In genomic region chr11:97120221-97120620, GRCm38 (mm10) we compare ENCODE assay signal across 14 mouse cellular contexts. TPM values are rescaled to one million over a fixed set of nuclear protein-coding genes. Genes with fewer than 3 reads are reported as not detected.
"Had no signal": no experiment of that assay in that cellular context is flagged by ENCODE, and none has a peak within 500 bp of the region (broad histone marks: within the 10 kb centered on the region; RNA-seq: fewer than 3 reads in every experiment).

No protein-coding gene starts in this region.

- H3K36me3 ChIP-seq: limb, embryonic 15.5 days; liver, embryonic 12.5 days; midbrain, embryonic 15.5 days; neural tube, embryonic 13.5 days had no signal

- DNase-seq: kidney, postnatal 25 days; layer of hippocampus, adult 9-11 months; lung, embryonic 14.5 days; lung, postnatal 10 days; retina, postnatal 1 day; right cerebral cortex, postnatal 4 days; thymus, postnatal 4 days had no signal

- H3K4me3 ChIP-seq: limb, embryonic 15.5 days; liver, embryonic 12.5 days; megakaryocyte, embryonic 14.5 days; midbrain, embryonic 15.5 days; neural tube, embryonic 13.5 days had no signal

- H3K9ac ChIP-seq: limb, embryonic 15.5 days; liver, embryonic 12.5 days; lung, embryonic 14.5 days; midbrain, embryonic 15.5 days; neural tube, embryonic 13.5 days had no signal

- H3K9me3 ChIP-seq: limb, embryonic 15.5 days; liver, embryonic 12.5 days; megakaryocyte, embryonic 14.5 days; midbrain, embryonic 15.5 days; neural tube, embryonic 13.5 days had no signal

- ATAC-seq: liver, embryonic 12.5 days; midbrain, embryonic 15.5 days had no signal

- H3K4me2 ChIP-seq: limb, embryonic 15.5 days; liver, embryonic 12.5 days; lung, embryonic 14.5 days; midbrain, embryonic 11.5 days; midbrain, embryonic 15.5 days; neural tube, embryonic 13.5 days had no signal

- H3K27ac ChIP-seq: limb, embryonic 15.5 days; liver, embryonic 12.5 days; macrophage; midbrain, embryonic 15.5 days; neural tube, embryonic 13.5 days had no signal

RNA-seq across cellular contexts. Expression of gene Tbx21, which starts 5.1 kb away (rescaled TPM):
- polyA plus RNA-seq: limb, embryonic 15.5 days; liver, embryonic 12.5 days; lung, embryonic 14.5 days had no signal
